Mouse (Mus musculus) MEL (cell line): ENCODE data around the gene 4833439L19Rik. TPM values are rescaled to one million over a fixed set of nuclear protein-coding genes. Genes with fewer than 3 reads are reported as not detected.

Source experiments
- DNase-seq: peaks from one replicate; pipeline ENCODE4 v3.0.0; 2011; ENCODE audit warnings: low read depth, low spot score
- H3K27ac ChIP-seq: 2 replicates; pipeline ENCODE4 v1.5.1; 2012; ENCODE audit warnings: low read depth, mild to moderate bottlenecking, control low read depth, low read length, moderate library complexity; ENCODE audit not compliant: control insufficient read depth
- H3K27me3 ChIP-seq, 2 experiments: fragments of 150-350 bp in 1 of 2; sonication (generic) in 1 of 2; 2 replicates each; pipeline ENCODE4 v1.6.1; 2012; ENCODE audit warnings: low read length in 2 of 2, mild to moderate bottlenecking in 2 of 2, improper control_type of control experiment in 1 of 2, moderate library complexity in 1 of 2; ENCODE audit not compliant: insufficient read depth in 2 of 2, control insufficient read depth in 1 of 2
- H3K36me3 ChIP-seq, 2 experiments: 2 replicates each; pipeline ENCODE4 v1.6.1; 2012 to 2014; ENCODE audit warnings: low read length in 2 of 2, improper control_type of control experiment in 1 of 2, inconsistent platforms in 1 of 2, mild to moderate bottlenecking in 1 of 2; ENCODE audit not compliant: insufficient read depth in 2 of 2, control insufficient read depth in 1 of 2
- H3K4me1 ChIP-seq, 2 experiments: fragments of 150-350 bp in 1 of 2; sonication (generic) in 1 of 2; 2 replicates each; pipeline ENCODE4 v1.6.1; 2012; ENCODE audit warnings: low read length in 2 of 2, improper control_type of control experiment in 1 of 2, mild to moderate bottlenecking in 1 of 2; ENCODE audit not compliant: insufficient read depth in 2 of 2, control insufficient read depth in 1 of 2
- H3K4me3 ChIP-seq, 2 experiments: fragments of 150-350 bp in 1 of 2; sonication (generic) in 1 of 2; 2 replicates each; pipeline ENCODE4 v1.5.1; 2012; ENCODE audit warnings: low read depth in 2 of 2, low read length in 2 of 2, mild to moderate bottlenecking in 2 of 2, moderate library complexity in 2 of 2, control low read depth in 1 of 2, improper control_type of control experiment in 1 of 2; ENCODE audit not compliant: control insufficient read depth in 1 of 2, insufficient read depth in 1 of 2
- H3K79me2 ChIP-seq: 2 replicates; pipeline ENCODE4 v1.6.1; 2012; ENCODE audit warnings: mild to moderate bottlenecking, low read length, moderate library complexity; ENCODE audit not compliant: control insufficient read depth, poor library complexity, insufficient read depth
- H3K9ac ChIP-seq: 2 replicates; pipeline ENCODE4 v1.6.1; 2012; ENCODE audit warnings: low read depth, mild to moderate bottlenecking, control low read depth, low read length, moderate library complexity; ENCODE audit not compliant: control insufficient read depth, poor library complexity, severe bottlenecking
- H3K9me3 ChIP-seq: fragments of 150-350 bp; sonication (generic); replicated peaks from 2 replicates; pipeline ENCODE4 v1.6.1; 2012; ENCODE audit warnings: mild to moderate bottlenecking, low read length, improper control_type of control experiment, moderate library complexity; ENCODE audit not compliant: insufficient read depth
- BHLHE40 ChIP-seq: IDR thresholded peaks from 2 replicates; pipeline ENCODE4 v1.6.1; 2012; ENCODE audit warnings: low read depth, mild to moderate bottlenecking, inconsistent platforms, low read length, improper control_type of control experiment, borderline replicate concordance
- CHD1 ChIP-seq: IDR thresholded peaks from 2 replicates; pipeline ENCODE4 v1.6.1; 2012; ENCODE audit warnings: low read depth, mild to moderate bottlenecking, inconsistent platforms, low read length, improper control_type of control experiment
- CHD2 ChIP-seq: IDR thresholded peaks from 2 replicates; pipeline ENCODE4 v1.6.1; 2011; ENCODE audit warnings: low read length, improper control_type of control experiment
- ELF1 ChIP-seq: IDR thresholded peaks from 2 replicates; pipeline ENCODE4 v1.6.1; 2014; ENCODE audit warnings: low read depth, mild to moderate bottlenecking, inconsistent platforms, low read length, improper control_type of control experiment, moderate library complexity
- EP300 ChIP-seq, 2 experiments: IDR thresholded peaks; 2 replicates each; pipeline ENCODE4 v1.6.1; 2011; ENCODE audit warnings: improper control_type of control experiment in 2 of 2, low read length in 2 of 2, low read depth in 1 of 2, mild to moderate bottlenecking in 1 of 2
- ETS1 ChIP-seq: IDR thresholded peaks from 2 replicates; pipeline ENCODE4 v1.6.1; 2012; ENCODE audit warnings: low read depth, mild to moderate bottlenecking, inconsistent platforms, low read length, improper control_type of control experiment, moderate library complexity
- GABPA ChIP-seq: IDR thresholded peaks from 2 replicates; pipeline ENCODE4 v1.6.1; 2012; ENCODE audit warnings: low read depth, mild to moderate bottlenecking, inconsistent platforms, low read length, improper control_type of control experiment, moderate library complexity
- HCFC1 ChIP-seq: IDR thresholded peaks from 2 replicates; pipeline ENCODE4 v1.6.1; 2012; ENCODE audit warnings: low read depth, mild to moderate bottlenecking, inconsistent platforms, low read length, improper control_type of control experiment, moderate library complexity
- JUND ChIP-seq: IDR thresholded peaks from 2 replicates; pipeline ENCODE4 v1.6.1; 2011; ENCODE audit warnings: low read depth, mild to moderate bottlenecking, improper control_type of control experiment, low read length
- KAT2A ChIP-seq: conservative IDR thresholded peaks from 2 replicates; pipeline ENCODE4 v1.6.1; 2012; ENCODE audit warnings: low read depth, low read length, improper control_type of control experiment, inconsistent platforms
- MAX ChIP-seq: IDR thresholded peaks from 2 replicates; pipeline ENCODE4 v1.6.1; 2011; ENCODE audit warnings: low read length, improper control_type of control experiment
- MXI1 ChIP-seq: IDR thresholded peaks from 2 replicates; pipeline ENCODE4 v1.6.1; 2011; ENCODE audit warnings: mild to moderate bottlenecking, low read depth, low read length, improper control_type of control experiment
- MYB ChIP-seq: IDR thresholded peaks from 2 replicates; pipeline ENCODE4 v1.6.1; 2011; ENCODE audit warnings: mild to moderate bottlenecking, low read depth, low read length, improper control_type of control experiment
- MYC ChIP-seq: IDR thresholded peaks from 2 replicates; pipeline ENCODE4 v1.6.1; 2011; ENCODE audit warnings: low read depth, mild to moderate bottlenecking, low read length, improper control_type of control experiment, moderate library complexity
- POLR2A ChIP-seq, 2 experiments: IDR thresholded peaks; 2 replicates each; pipeline ENCODE4 v1.6.1; 2011 to 2012; ENCODE audit warnings: low read length in 2 of 2, mild to moderate bottlenecking in 2 of 2, control low read depth in 1 of 2, improper control_type of control experiment in 1 of 2, low read depth in 1 of 2, moderate library complexity in 1 of 2; ENCODE audit not compliant: control insufficient read depth in 1 of 2, insufficient read depth in 1 of 2, poor library complexity in 1 of 2
- POLR2AphosphoS5 ChIP-seq: IDR thresholded peaks from 2 replicates; pipeline ENCODE4 v1.6.1; 2012; ENCODE audit warnings: low read depth, borderline replicate concordance, mild to moderate bottlenecking, inconsistent platforms, low read length, moderate library complexity, mixed read lengths
- RAD21 ChIP-seq: IDR thresholded peaks from 2 replicates; pipeline ENCODE4 v1.6.1; 2011; ENCODE audit warnings: mild to moderate bottlenecking, low read depth, low read length, improper control_type of control experiment
- RCOR1 ChIP-seq: IDR thresholded peaks from 2 replicates; pipeline ENCODE4 v1.6.1; 2012; ENCODE audit warnings: low read depth, mild to moderate bottlenecking, inconsistent platforms, low read length, improper control_type of control experiment
- SIN3A ChIP-seq: IDR thresholded peaks from 2 replicates; pipeline ENCODE4 v1.6.1; 2012; ENCODE audit warnings: low read length, improper control_type of control experiment, inconsistent platforms
- TAL1 ChIP-seq: IDR thresholded peaks from 2 replicates; pipeline ENCODE4 v1.6.1; 2012; ENCODE audit warnings: mild to moderate bottlenecking, inconsistent platforms, low read length, moderate library complexity, mixed read lengths
- TBP ChIP-seq: IDR thresholded peaks from 2 replicates; pipeline ENCODE4 v1.8.0; 2011; ENCODE audit warnings: low read depth, low read length, improper control_type of control experiment
- TCF12 ChIP-seq: IDR thresholded peaks from 2 replicates; pipeline ENCODE4 v1.6.1; 2014; ENCODE audit warnings: low read depth, mild to moderate bottlenecking, inconsistent platforms, low read length, improper control_type of control experiment, moderate library complexity
- UBTF ChIP-seq: IDR thresholded peaks from 2 replicates; pipeline ENCODE4 v1.6.1; 2012; ENCODE audit warnings: low read depth, mild to moderate bottlenecking, inconsistent platforms, low read length, improper control_type of control experiment, moderate library complexity, borderline replicate concordance; ENCODE audit not compliant: insufficient read depth
- USF1 ChIP-seq: IDR thresholded peaks from 2 replicates; pipeline ENCODE4 v1.6.1; 2014; ENCODE audit warnings: low read depth, mild to moderate bottlenecking, inconsistent platforms, low read length, improper control_type of control experiment, moderate library complexity
- ZKSCAN1 ChIP-seq: IDR thresholded peaks from 2 replicates; pipeline ENCODE4 v1.6.1; 2012; ENCODE audit warnings: low read depth, mild to moderate bottlenecking, inconsistent platforms, low read length, improper control_type of control experiment, moderate library complexity
- ZMIZ1 ChIP-seq: IDR thresholded peaks from 2 replicates; pipeline ENCODE4 v1.6.1; 2012; ENCODE audit warnings: low read depth, mild to moderate bottlenecking, inconsistent platforms, low read length, improper control_type of control experiment, moderate library complexity
- ZNF384 ChIP-seq: IDR thresholded peaks from 2 replicates; pipeline ENCODE4 v1.6.1; 2012; ENCODE audit warnings: low read depth, mild to moderate bottlenecking, inconsistent platforms, low read length, improper control_type of control experiment
- polyA plus RNA-seq, 2 experiments: library from polyadenylated mRNA; stranded (reverse) in 1 of 2; unstranded in 1 of 2; fragments of >175 nt in 1 of 2; fragments of >200 nt in 1 of 2; gene quantifications; 2 replicates each; pipeline versions ENCODE4 v1.2.1 to v1.2.4; 2012; ENCODE audit warnings: low replicate concordance in 2 of 2, low read depth in 1 of 2; ENCODE audit not compliant: insufficient read length in 2 of 2, insufficient read depth in 1 of 2, missing spikeins in 1 of 2
- total RNA-seq: library from RNA; depleted of rRNA; stranded (reverse); fragments of 300-350 nt; gene quantifications from 2 replicates; pipeline ENCODE4 v1.2.3, GENCODE M21; 2012

The 4833439L19Rik gene
- total and polyA plus RNA-seq, 3 experiments = 34.2 to 53.8 TPM; not detected in 1

DNA sequence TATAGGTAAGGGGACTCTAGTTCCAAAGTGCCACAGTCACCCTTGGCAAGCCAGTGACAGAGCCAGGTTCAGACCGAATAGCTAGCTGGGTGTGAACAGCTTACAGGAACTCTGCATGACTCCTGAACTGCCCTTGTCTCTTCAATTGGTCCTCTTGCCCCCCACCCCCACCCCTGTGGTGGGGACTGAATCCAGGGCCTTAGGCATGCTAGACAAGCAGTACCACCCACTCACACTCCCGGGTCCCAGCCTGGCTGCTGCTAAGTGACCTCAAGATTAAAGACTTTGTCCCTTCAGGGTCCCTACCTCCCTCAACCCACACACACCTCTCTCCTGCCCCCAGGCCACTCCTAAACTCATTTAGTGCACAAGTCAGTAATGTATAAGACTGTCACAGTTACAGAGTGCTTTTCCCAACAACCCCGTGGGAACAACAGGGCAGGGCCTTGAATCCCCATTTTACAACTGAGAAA is 37.4 kb upstream of the 4833439L19Rik start:
- Histone ChIP-seq H3K79me2 (no peaks in the 10 kb centered on the region), H3K27me3 (no peaks in the 10 kb centered on the region), H3K4me3 (no peak overlapping the region), H3K9me3 (no peaks in the 10 kb centered on the region), H3K36me3 (peaks cover 0 to 1% of the 10 kb centered on the region in 2 experiments; a peak in 1 of 4 replicates), H3K9ac (no peak overlapping the region), H3K4me1 (no peaks in the 10 kb centered on the region), H3K27ac (no peak overlapping the region)
- DNase-seq = no peak
- no peak for TF ChIP-seq CHD1
- TF ChIP-seq CHD2 = no peak
- TF ChIP-seq ELF1 = no peak
- TF ChIP-seq SIN3A = no peak
- no peak for TF ChIP-seq MXI1
- no peak for TF ChIP-seq MYC
- no peak for TF ChIP-seq GABPA
- TF ChIP-seq RCOR1 = no peak
- TF ChIP-seq KAT2A = no peak
- no peak for TF ChIP-seq ZMIZ1
- no peak for TF ChIP-seq UBTF
- no peak for TF ChIP-seq MAX
- TF ChIP-seq HCFC1 = no peak
- TF ChIP-seq ZKSCAN1 = no peak
- TF ChIP-seq JUND = no peak
- TF ChIP-seq, all 39 proteins: peak for 0

DNA sequence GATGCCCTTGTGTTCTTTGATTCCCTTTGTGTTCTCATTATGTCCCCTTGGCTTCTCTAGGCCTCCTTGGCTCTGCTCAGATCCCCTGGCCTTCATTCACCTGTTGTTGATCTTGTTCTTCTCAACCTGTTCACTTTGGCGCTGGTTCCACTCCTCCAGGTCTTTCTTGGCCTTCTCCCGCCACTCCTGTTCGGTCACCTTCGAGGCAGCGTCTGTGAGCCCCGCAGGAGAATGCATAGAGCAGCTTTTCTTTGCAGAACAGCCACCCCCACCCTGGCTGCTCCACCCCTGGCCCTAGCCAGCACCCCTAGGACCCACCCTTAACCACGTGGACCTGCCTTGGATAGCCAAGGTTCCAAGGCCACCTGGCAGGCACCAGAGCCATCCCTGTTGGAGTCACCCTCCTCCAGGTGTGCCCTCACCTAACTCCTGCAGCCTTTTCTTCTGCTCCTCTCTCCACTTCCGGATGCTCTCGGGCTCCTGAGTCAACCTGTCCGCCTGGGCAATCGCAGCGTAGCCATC is 33.4 kb upstream of the 4833439L19Rik start:
- H3K9ac ChIP-seq = no peak overlapping the region
- no peaks in the 10 kb centered on the region for H3K79me2 ChIP-seq
- H3K4me1 ChIP-seq = no peaks in the 10 kb centered on the region
- DNase-seq = no peak
- no peak overlapping the region for H3K4me3 ChIP-seq
- H3K27me3 ChIP-seq = no peaks in the 10 kb centered on the region
- no peaks in the 10 kb centered on the region for H3K9me3 ChIP-seq
- H3K36me3 ChIP-seq = peaks cover 0 to 1% of the 10 kb centered on the region in 2 experiments; a peak in 1 of 4 replicates
- no peak for TF ChIP-seq RCOR1
- no peak for TF ChIP-seq TCF12
- TF ChIP-seq USF1 = no peak
- TF ChIP-seq JUND = no peak
- no peak for TF ChIP-seq ZMIZ1
- TF ChIP-seq BHLHE40 = no peak
- TF ChIP-seq HCFC1 = no peak
- TF ChIP-seq TAL1 = no peak
- TF ChIP-seq SIN3A = no peak
- TF ChIP-seq ETS1 = no peak
- no peak for TF ChIP-seq MXI1
- no peak for TF ChIP-seq RAD21
- TF ChIP-seq CHD1 = no peak
- no peak for TF ChIP-seq MYB
- TF ChIP-seq EP300 (IDR thresholded peaks at IDR 0.05; ENCODE audit: low read depth in 1 of 2, low read length in 2 of 2) = no peak
- TF ChIP-seq TBP = no peak
- no peak for TF ChIP-seq MYC
- no peak for TF ChIP-seq POLR2AphosphoS5
- no peak for TF ChIP-seq POLR2A (IDR thresholded peaks at IDR 0.05; ENCODE audit: control insufficient read depth in 1 of 2, insufficient read depth in 1 of 2, low read depth in 1 of 2, low read length in 2 of 2, poor library complexity in 1 of 2)
- TF ChIP-seq ZNF384 = no peak
- H3K27ac ChIP-seq = no peak overlapping the region
